Mouse (Mus musculus): ENCODE results near the gene Ttll8. TPM values are rescaled to one million over a fixed set of nuclear protein-coding genes. Genes with fewer than 3 reads are reported as not detected.

The Ttll8 gene
- polyA plus RNA-seq, 1 experiment from 2014 or later, result not detected

DNA sequence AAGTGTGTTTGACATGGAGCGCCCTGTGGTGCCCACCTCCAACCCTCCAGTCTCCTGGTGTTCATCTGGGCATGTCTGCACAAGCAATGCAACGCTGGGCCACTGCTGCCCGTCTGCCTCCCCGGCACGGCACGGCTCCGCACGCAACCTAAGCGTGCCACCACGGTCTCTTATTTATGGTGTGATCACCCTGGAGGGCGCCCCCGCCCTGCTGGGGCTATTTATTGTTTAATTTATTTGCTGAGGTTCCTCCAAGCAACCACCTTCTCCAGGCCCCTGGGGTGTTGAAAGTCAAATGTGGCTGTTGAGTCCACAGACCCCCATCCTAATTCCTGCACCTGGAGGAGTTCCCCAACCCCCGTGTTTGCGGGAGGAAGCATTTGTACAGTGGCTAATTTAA lies 89.2 kb downstream of the Ttll8 start:
- 74% methylated on average over 14 of the region's 14 CpGs for WGBS
- peak overlapping the region; percentile 97; the same call in 1 of the 2 replicates for H3K4me2 ChIP-seq (ENCODE audit: low read depth, low read length)
- peak overlapping the region; percentile 3; the same call in 1 of the 2 replicates for H3K4me3 ChIP-seq (ENCODE audit: low read depth, low read length)
- no peaks in the 10 kb centered on the region for H3K27me3 ChIP-seq (ENCODE audit: control insufficient read depth, insufficient read depth, low read length)
- DNase-seq (ENCODE audit: low spot score) (no peak), ATAC-seq (replicated peaks; ENCODE audit: insufficient number of reproducible peaks, low FRiP score, low TSS enrichment, low read depth) (no peak)
- H3K4me1 ChIP-seq (ENCODE audit: control insufficient read depth, insufficient read depth, low read length), result peaks cover 12% of the 10 kb centered on the region
- H3K9me3 ChIP-seq (replicated peaks; ENCODE audit: control insufficient read depth, low read length), result no peaks in the 10 kb centered on the region
- H3K9ac ChIP-seq (replicated peaks; ENCODE audit: low read length), result no peak overlapping the region
- H3K36me3 ChIP-seq (replicated peaks; ENCODE audit: control insufficient read depth, insufficient read depth, low read depth, low read length), result peaks cover 3% of the 10 kb centered on the region
- no peak overlapping the region for H3K27ac ChIP-seq (replicated peaks; ENCODE audit: low read depth, low read length)

DNA sequence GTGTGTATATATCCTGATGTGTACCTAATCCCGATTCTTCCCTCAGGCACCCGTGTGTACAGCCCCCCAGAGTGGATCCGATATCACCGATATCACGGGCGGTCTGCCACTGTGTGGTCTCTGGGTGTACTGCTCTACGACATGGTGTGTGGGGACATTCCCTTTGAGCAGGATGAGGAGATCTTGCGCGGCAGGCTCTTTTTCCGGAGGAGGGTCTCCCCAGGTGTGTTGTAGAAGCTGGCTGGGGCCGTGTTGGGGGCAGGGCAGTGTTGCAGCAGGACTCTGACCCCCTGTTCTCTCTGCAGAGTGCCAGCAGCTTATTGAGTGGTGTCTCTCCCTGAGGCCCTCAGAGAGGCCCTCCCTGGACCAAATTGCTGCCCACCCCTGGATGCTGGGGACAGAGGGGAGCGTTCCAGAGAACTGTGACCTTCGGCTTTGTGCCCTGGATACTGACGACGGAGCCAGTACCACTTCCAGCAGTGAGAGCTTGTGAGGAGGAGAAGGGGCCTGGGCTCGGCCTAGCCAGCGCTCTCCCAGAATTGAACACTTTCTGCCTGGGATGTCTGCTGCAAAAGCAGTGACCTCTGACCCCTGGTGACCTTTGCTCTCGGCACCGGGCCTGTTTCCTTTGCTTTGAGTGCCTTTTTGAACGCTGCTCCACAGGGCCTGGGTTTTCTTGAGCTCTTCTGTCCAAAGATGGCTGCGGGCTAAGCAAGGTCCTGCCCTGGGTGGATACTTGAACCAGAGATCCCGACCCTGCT lies 89.8 kb downstream of the Ttll8 start:
- peaks cover 3% of the 10 kb centered on the region for H3K36me3 ChIP-seq (replicated peaks; ENCODE audit: control insufficient read depth, insufficient read depth, low read depth, low read length)
- H3K4me3 ChIP-seq (ENCODE audit: low read depth, low read length), result peak overlapping the region; percentile 91
- peak overlapping the region; percentile 52; the same call in 1 of the 2 replicates for H3K27ac ChIP-seq (replicated peaks; ENCODE audit: low read depth, low read length)
- 19% methylated on average over 22 of the region's 22 CpGs for WGBS
- no peaks in the 10 kb centered on the region for H3K9me3 ChIP-seq (replicated peaks; ENCODE audit: control insufficient read depth, low read length)
- peaks cover 12% of the 10 kb centered on the region for H3K4me1 ChIP-seq (ENCODE audit: control insufficient read depth, insufficient read depth, low read length)
- peak overlapping the region; percentile 26; the same call in 1 of the 2 replicates for H3K9ac ChIP-seq (replicated peaks; ENCODE audit: low read length)
- peak; percentile 37 for ATAC-seq (replicated peaks; ENCODE audit: insufficient number of reproducible peaks, low FRiP score, low TSS enrichment, low read depth)
- peak overlapping the region; percentile 97 for H3K4me2 ChIP-seq (ENCODE audit: low read depth, low read length)
- H3K27me3 ChIP-seq (ENCODE audit: control insufficient read depth, insufficient read depth, low read length), result no peaks in the 10 kb centered on the region
- no peak for DNase-seq (ENCODE audit: low spot score)

DNA sequence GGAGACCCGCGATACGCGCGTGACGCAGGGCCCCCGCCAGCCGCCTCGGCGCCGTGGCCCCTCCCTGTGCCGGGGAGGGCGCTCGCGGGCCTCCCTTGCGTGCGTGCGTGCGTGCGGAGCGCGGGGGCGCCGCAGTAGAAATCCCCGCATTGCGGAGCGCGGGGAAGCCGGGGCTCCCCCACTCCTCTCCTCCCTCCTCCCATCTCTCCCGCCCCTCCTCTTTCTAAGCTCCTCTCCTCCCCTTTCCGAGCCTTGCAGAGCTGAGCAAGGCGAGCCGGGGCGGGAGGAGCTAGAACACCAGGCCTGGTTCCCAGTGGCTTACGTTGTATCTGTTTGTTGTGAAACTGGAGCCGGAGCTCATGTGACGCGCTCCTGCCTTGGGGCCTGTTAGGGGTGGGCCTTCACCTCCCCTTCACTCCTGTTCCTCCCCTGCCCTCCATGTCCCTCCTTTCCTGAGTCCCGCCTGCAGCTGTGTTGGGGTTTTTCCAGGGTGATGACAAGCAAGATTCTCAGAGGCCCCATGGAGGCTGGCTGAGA lies 90.5 kb downstream of the Ttll8 start:
- DNase-seq (ENCODE audit: low spot score), result peak; percentile 95
- no peaks in the 10 kb centered on the region for H3K9me3 ChIP-seq (replicated peaks; ENCODE audit: control insufficient read depth, low read length)
- H3K4me2 ChIP-seq (ENCODE audit: low read depth, low read length), result peak overlapping the region; percentile 97
- peak; percentile 82 for ATAC-seq (replicated peaks; ENCODE audit: insufficient number of reproducible peaks, low FRiP score, low TSS enrichment, low read depth)
- peak overlapping the region; percentile 56 for H3K27ac ChIP-seq (replicated peaks; ENCODE audit: low read depth, low read length)
- peak overlapping the region; percentile 87 for H3K9ac ChIP-seq (replicated peaks; ENCODE audit: low read length)
- H3K27me3 ChIP-seq (ENCODE audit: control insufficient read depth, insufficient read depth, low read length), result no peaks in the 10 kb centered on the region
- WGBS, result under 1% methylated on average over 26 of the region's 39 CpGs
- H3K4me3 ChIP-seq (ENCODE audit: low read depth, low read length), result peak overlapping the region; percentile 91
- H3K4me1 ChIP-seq (ENCODE audit: control insufficient read depth, insufficient read depth, low read length), result peaks cover 12% of the 10 kb centered on the region
- H3K36me3 ChIP-seq (replicated peaks; ENCODE audit: control insufficient read depth, insufficient read depth, low read depth, low read length), result peaks cover 3% of the 10 kb centered on the region

DNA sequence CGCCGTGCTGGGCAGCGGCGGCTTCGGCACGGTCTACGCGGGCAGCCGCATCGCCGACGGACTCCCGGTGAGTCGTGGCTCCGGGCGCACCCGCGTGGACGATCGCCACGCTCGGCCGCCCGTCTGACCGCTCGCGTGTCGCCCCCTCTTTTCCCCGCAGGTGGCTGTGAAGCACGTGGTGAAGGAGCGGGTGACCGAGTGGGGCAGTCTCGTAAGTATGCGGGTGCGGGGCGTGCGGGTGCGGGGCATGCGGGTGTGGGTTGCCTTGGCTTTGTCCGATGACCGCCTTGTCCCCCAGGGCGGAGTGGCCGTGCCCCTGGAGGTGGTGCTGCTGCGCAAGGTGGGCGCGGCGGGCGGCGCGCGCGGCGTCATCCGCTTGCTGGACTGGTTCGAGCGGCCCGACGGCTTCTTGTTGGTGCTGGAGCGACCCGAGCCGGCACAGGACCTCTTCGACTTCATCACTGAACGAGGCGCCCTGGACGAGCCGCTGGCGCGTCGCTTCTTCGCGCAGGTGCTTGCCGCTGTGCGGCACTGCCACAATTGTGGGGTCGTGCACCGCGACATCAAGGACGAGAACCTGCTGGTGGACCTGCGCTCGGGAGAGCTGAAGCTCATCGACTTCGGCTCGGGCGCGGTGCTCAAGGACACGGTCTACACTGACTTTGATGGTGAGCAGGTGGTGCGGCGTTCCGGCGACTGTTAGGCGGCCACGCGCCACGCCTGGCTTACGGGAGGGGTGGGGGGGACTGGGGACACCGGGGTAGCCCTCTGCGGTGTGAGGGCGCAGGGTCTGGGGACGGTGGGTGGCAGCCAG lies 91.1 kb downstream of the Ttll8 start:
- ATAC-seq (replicated peaks; ENCODE audit: insufficient number of reproducible peaks, low FRiP score, low TSS enrichment, low read depth), result peak; percentile 4; the same call in 1 of the 2 replicates
- Histone ChIP-seq H3K27ac (replicated peaks; ENCODE audit: low read depth, low read length) (peak overlapping the region; percentile 91), H3K4me1 (ENCODE audit: control insufficient read depth, insufficient read depth, low read length) (peaks cover 12% of the 10 kb centered on the region), H3K36me3 (replicated peaks; ENCODE audit: control insufficient read depth, insufficient read depth, low read depth, low read length) (peaks cover 3% of the 10 kb centered on the region), H3K27me3 (ENCODE audit: control insufficient read depth, insufficient read depth, low read length) (no peaks in the 10 kb centered on the region), H3K4me2 (ENCODE audit: low read depth, low read length) (peak overlapping the region; percentile 97), H3K9me3 (replicated peaks; ENCODE audit: control insufficient read depth, low read length) (no peaks in the 10 kb centered on the region), H3K9ac (replicated peaks; ENCODE audit: low read length) (peak overlapping the region; percentile 87), H3K4me3 (ENCODE audit: low read depth, low read length) (peak overlapping the region; percentile 91)
- WGBS, result under 1% methylated on average over 96 of the region's 98 CpGs
- DNase-seq (ENCODE audit: low spot score), result peak; percentile 49

DNA sequence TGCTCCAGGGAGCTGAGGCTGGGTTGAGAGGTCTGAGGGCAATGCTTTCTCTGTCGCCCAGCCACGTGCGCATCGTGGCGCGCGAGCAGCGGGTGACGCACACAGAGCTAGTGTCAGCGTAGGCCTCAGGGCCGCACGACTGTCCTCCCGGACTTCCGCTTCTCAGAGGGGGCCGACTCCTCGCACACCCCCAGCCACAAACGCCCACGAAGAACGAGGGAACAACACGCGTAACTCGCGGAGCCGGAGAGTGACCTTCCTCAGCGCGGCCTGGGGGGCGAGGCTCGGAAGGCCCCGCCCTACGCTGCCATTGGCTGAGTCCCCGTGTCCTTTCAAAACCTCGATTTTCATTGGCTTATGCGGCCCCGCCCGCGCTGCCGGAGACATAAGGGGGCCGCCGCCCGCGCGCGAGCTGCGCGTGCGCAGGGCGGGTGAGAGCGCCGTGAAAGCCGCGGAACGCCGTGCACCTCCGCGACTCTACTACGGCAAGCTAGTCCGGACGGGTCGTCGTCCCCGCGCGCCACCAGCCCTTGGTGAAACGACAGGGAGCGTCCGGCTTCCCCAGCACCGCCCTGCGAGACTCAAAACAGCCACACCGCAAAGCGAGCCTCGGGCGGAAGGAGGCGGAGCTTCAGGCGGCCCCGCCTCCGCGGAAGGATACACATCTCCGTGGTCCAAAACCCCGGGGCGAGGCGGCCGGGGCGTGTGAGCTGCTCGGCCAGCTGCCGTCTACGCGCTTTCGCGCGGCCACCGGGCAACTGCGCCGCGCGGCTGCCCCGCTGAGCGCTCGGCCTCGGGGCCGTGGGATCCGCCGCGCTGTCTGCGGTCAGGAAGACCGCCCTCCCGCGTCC lies 92.2 kb downstream of the Ttll8 start, which contains the start of gene Pim3:
TSS of gene Pim3 (plus strand) at position 415 of the 851 bp plus-strand sequence.
- H3K4me3 ChIP-seq (ENCODE audit: low read depth, low read length), result peak within 1 kb of the TSS; percentile 91
- peak; percentile 71 for ATAC-seq (replicated peaks; ENCODE audit: insufficient number of reproducible peaks, low FRiP score, low TSS enrichment, low read depth)
- H3K27ac ChIP-seq (replicated peaks; ENCODE audit: low read depth, low read length), result peak within 1 kb of the TSS; percentile 91
- H3K4me1 ChIP-seq (ENCODE audit: control insufficient read depth, insufficient read depth, low read length), result peaks cover 7% of the 10 kb centered on the region; the same call in 1 of the 2 replicates
- H3K27me3 ChIP-seq (ENCODE audit: control insufficient read depth, insufficient read depth, low read length), result no peaks in the 10 kb centered on the region
- H3K36me3 ChIP-seq (replicated peaks; ENCODE audit: control insufficient read depth, insufficient read depth, low read depth, low read length), result peaks cover 3% of the 10 kb centered on the region
- WGBS, result under 1% methylated on average over 102 of the region's 107 CpGs
- peak; percentile 97 for DNase-seq (ENCODE audit: low spot score)
- H3K4me2 ChIP-seq (ENCODE audit: low read depth, low read length), result peak within 1 kb of the TSS; percentile 97
- H3K9me3 ChIP-seq (replicated peaks; ENCODE audit: control insufficient read depth, low read length), result no peaks in the 10 kb centered on the region
- peak within 1 kb of the TSS; percentile 87 for H3K9ac ChIP-seq (replicated peaks; ENCODE audit: low read length)

DNA sequence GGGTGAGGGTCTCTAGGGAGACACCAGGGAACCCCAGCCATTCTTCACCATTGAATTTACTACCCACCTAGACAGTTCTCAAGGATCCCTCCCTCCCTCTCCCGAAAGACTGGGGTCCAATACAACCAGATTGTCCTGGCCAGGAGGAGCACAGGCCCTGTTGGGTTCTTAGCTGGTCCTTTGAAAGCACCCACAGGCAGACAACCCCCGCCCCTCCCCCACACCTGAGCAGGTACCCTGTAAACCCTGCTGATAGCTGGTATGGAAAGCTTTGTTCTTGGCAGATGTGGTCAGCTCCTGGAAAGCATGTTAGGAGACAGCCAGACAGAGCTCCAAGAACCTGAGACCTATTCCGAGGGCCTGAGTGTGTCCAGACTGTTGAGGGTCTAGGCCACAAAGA lies 93.4 kb downstream of the Ttll8 start:
- no peaks in the 10 kb centered on the region for H3K9me3 ChIP-seq (replicated peaks; ENCODE audit: control insufficient read depth, low read length)
- H3K9ac ChIP-seq (replicated peaks; ENCODE audit: low read length), result no peak overlapping the region
- ATAC-seq (replicated peaks; ENCODE audit: insufficient number of reproducible peaks, low FRiP score, low TSS enrichment, low read depth), result no peak
- 82% methylated on average over 3 of the region's 3 CpGs for WGBS
- no peak for DNase-seq (ENCODE audit: low spot score)
- H3K4me3 ChIP-seq (ENCODE audit: low read depth, low read length), result no peak overlapping the region
- no peak overlapping the region for H3K4me2 ChIP-seq (ENCODE audit: low read depth, low read length)
- H3K27me3 ChIP-seq (ENCODE audit: control insufficient read depth, insufficient read depth, low read length), result no peaks in the 10 kb centered on the region
- no peak overlapping the region for H3K27ac ChIP-seq (replicated peaks; ENCODE audit: low read depth, low read length)
- peaks cover 7% of the 10 kb centered on the region; the same call in 1 of the 2 replicates for H3K4me1 ChIP-seq (ENCODE audit: control insufficient read depth, insufficient read depth, low read length)
- H3K36me3 ChIP-seq (replicated peaks; ENCODE audit: control insufficient read depth, insufficient read depth, low read depth, low read length), result peaks cover 3% of the 10 kb centered on the region

DNA sequence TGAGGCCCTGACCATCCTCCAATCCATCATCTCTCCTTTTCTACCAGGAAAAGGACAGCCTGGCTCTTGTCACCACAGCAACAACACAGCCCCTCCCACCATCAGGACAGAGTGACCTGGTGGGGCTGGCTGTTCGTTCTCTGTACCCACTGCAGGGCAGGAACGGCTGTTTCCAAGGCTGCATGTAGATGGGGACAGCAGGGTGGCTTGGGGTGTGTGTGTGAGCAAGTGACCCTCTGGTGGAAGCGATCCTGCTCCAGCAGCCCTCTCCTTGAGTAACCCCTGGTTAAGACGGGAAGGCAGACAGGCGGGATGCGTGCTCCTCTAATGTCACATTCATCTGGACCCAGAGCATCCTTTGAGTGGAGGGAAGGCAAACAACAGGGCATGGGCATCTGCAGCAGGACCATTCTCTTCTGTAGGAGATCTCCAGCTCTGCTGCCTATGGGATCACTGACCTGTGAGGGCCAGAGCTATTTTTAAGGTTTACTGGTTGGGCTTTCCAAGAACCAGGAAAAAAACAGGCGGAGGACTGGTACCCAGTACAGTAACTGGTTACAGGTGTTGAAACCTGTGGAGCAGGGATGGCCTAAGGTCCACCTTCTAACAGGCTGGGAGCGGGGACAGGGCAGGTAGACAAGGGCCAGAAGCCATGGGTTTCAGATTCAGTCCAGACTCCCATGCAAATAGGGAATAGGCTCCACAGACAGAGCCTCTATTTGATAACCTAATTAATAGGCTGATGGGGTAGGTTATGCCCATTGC lies 94.8 kb downstream of the Ttll8 start:
- H3K27ac ChIP-seq (replicated peaks; ENCODE audit: low read depth, low read length), result no peak overlapping the region
- H3K4me2 ChIP-seq (ENCODE audit: low read depth, low read length), result no peak overlapping the region
- no peak for DNase-seq (ENCODE audit: low spot score)
- H3K4me1 ChIP-seq (ENCODE audit: control insufficient read depth, insufficient read depth, low read length), result peaks cover 3% of the 10 kb centered on the region; the same call in 1 of the 2 replicates
- 73% methylated on average over 8 of the region's 8 CpGs for WGBS
- H3K36me3 ChIP-seq (replicated peaks; ENCODE audit: control insufficient read depth, insufficient read depth, low read depth, low read length), result no peaks in the 10 kb centered on the region
- no peaks in the 10 kb centered on the region for H3K9me3 ChIP-seq (replicated peaks; ENCODE audit: control insufficient read depth, low read length)
- ATAC-seq (replicated peaks; ENCODE audit: insufficient number of reproducible peaks, low FRiP score, low TSS enrichment, low read depth), result no peak
- H3K27me3 ChIP-seq (ENCODE audit: control insufficient read depth, insufficient read depth, low read length), result no peaks in the 10 kb centered on the region
- H3K4me3 ChIP-seq (ENCODE audit: low read depth, low read length), result no peak overlapping the region
- H3K9ac ChIP-seq (replicated peaks; ENCODE audit: low read length), result no peak overlapping the region

Measured in embryonic facial prominence, embryonic 11.5 days (tissue).